Mouse (Mus musculus) testis, adult 2 months (tissue): ENCODE data around the gene Arhgap25. TPM values are rescaled to one million over a fixed set of nuclear protein-coding genes. Genes with fewer than 3 reads are reported as not detected.

ENCODE experiments used
- H3K27ac ChIP-seq: fragments of 200-500 bp; 2 replicates; pipeline ENCODE4 v1.5.1; 2012; ENCODE audit warnings: low read depth, low read length; ENCODE audit not compliant: control insufficient read depth, insufficient read depth
- H3K27me3 ChIP-seq: fragments of 200-500 bp; 2 replicates; pipeline ENCODE4 v1.6.1; 2012; ENCODE audit warnings: mild to moderate bottlenecking, low read length, moderate library complexity; ENCODE audit not compliant: control insufficient read depth, insufficient read depth
- H3K36me3 ChIP-seq: fragments of 200-500 bp; 2 replicates; pipeline ENCODE4 v1.6.1; 2012; ENCODE audit warnings: mild to moderate bottlenecking, low read length; ENCODE audit not compliant: control insufficient read depth, insufficient read depth
- H3K4me1 ChIP-seq: fragments of 200-500 bp; 2 replicates; pipeline ENCODE4 v1.6.1; 2012; ENCODE audit warnings: low read length; ENCODE audit not compliant: control insufficient read depth, insufficient read depth
- H3K4me3 ChIP-seq: fragments of 200-500 bp; 2 replicates; pipeline ENCODE4 v1.5.1; 2012; ENCODE audit warnings: low read depth, mild to moderate bottlenecking, low read length, moderate library complexity, mixed read lengths; ENCODE audit not compliant: control insufficient read depth
- CTCF ChIP-seq: fragments of 200-500 bp; IDR thresholded peaks from 2 replicates; pipeline ENCODE4 v1.5.1; 2012; ENCODE audit warnings: low read depth, mild to moderate bottlenecking, inconsistent platforms, low read length, moderate library complexity; ENCODE audit not compliant: control insufficient read depth, insufficient read depth, insufficient replicate concordance
- POLR2A ChIP-seq: fragments of 200-500 bp; IDR thresholded peaks from 2 replicates; pipeline ENCODE4 v1.6.1; 2012; ENCODE audit warnings: low read depth, mild to moderate bottlenecking, inconsistent platforms, low read length, moderate library complexity; ENCODE audit not compliant: control insufficient read depth
- polyA plus RNA-seq: library from polyadenylated mRNA; depleted of rRNA; stranded (reverse); fragments of >200 nt; gene quantifications from 2 replicates; pipeline ENCODE4 v1.2.3, GENCODE M21; 2012; rRNA removed

Gene Arhgap25
- polyA plus RNA-seq, 1 experiment: 0.14 TPM

GRCm38 (mm10) chr6:87422304-87422703, 110.8 kb downstream of the Arhgap25 start:
- Histone ChIP-seq H3K4me3 (no peak overlapping the region), H3K27ac (no peak overlapping the region), H3K4me1 (no peaks in the 10 kb centered on the region), H3K36me3 (no peaks in the 10 kb centered on the region), H3K27me3 (no peaks in the 10 kb centered on the region)
- no peak for TF ChIP-seq POLR2A
- TF ChIP-seq CTCF: no peak

DNA sequence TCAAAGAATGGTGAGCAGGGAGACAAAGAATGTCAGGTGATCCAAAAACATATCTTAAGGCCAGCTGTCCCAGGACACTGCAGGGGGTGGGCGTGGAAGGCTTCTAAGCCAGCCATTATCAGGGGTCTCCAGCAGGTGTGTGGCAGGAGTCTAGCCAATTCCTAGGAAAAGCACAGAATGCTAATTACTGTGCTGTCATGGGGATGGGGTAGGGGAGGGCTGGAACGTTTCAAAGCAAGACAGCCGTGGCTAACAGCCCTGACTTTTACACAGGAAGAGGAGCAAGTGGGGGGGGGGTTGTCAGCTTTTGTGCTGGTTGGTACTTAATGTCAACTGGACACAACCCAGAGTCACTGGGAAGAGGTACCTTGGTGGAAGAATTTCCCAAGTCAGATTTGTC, 121.0 kb downstream of the Arhgap25 start:
- TF ChIP-seq CTCF (no peak), POLR2A (no peak)
- no peak overlapping the region for H3K27ac ChIP-seq
- H3K36me3 ChIP-seq: no peaks in the 10 kb centered on the region
- H3K4me1 ChIP-seq: no peaks in the 10 kb centered on the region
- no peaks in the 10 kb centered on the region for H3K27me3 ChIP-seq
- H3K4me3 ChIP-seq: no peak overlapping the region

Other genes starting within 250 kb of the Arhgap25 start
- 0.55 and 0.62 TPM in 2 replicates for gene Antxr1, start 197.4 kb downstream of the Arhgap25 start, polyA plus RNA-seq
- 0.08 and 0.19 TPM in 2 replicates for gene Gkn1, start 182.3 kb downstream of the Arhgap25 start, polyA plus RNA-seq
- 0.24 and 0.70 TPM in 2 replicates for gene Gkn2, start 159.9 kb downstream of the Arhgap25 start, polyA plus RNA-seq
- 0.34 and 0.42 TPM in 2 replicates for gene Gkn3, start 144.3 kb downstream of the Arhgap25 start, polyA plus RNA-seq
- not detected in 2 replicates for gene Bmp10, start 104.3 kb downstream of the Arhgap25 start, polyA plus RNA-seq
- gene Prokr1, start 57.5 kb upstream of the Arhgap25 start, polyA plus RNA-seq: 0.77 and 0.98 TPM in 2 replicates
- 3.3 and 3.8 TPM in 2 replicates for gene Aplf, start 138.9 kb upstream of the Arhgap25 start, polyA plus RNA-seq
- 0.68 and 0.85 TPM in 2 replicates for gene Efcc1, start 197.6 kb upstream of the Arhgap25 start, polyA plus RNA-seq
- gene Gp9, start 244.8 kb upstream of the Arhgap25 start, polyA plus RNA-seq: 0.17 TPM in 1 of 2 replicates, not detected in the other